Mouse (Mus musculus) gastrocnemius, postnatal 10 days (tissue): Measurements from ENCODE around the gene Chid1. TPM values are rescaled to one million over a fixed set of nuclear protein-coding genes. Genes with fewer than 3 reads are reported as not detected.
"Not testable (repeated sequence)": the region's sequence is repeated elsewhere in the genome, so short reads cannot be mapped to it uniquely, and the experiment has no call there.

ENCODE experiments used
- DNase-seq: peaks from one replicate; pipeline ENCODE4 v3.0.0; 2021; ENCODE audit warnings: mixed read lengths
- total RNA-seq, 2 experiments: library from RNA; stranded (reverse); gene quantifications; 2 replicates each; pipeline ENCODE4 v1.2.3; 2021

Gene Chid1
- total RNA-seq, 2 experiments from 2014 or later: 22.7 to 22.8 TPM

DNA sequence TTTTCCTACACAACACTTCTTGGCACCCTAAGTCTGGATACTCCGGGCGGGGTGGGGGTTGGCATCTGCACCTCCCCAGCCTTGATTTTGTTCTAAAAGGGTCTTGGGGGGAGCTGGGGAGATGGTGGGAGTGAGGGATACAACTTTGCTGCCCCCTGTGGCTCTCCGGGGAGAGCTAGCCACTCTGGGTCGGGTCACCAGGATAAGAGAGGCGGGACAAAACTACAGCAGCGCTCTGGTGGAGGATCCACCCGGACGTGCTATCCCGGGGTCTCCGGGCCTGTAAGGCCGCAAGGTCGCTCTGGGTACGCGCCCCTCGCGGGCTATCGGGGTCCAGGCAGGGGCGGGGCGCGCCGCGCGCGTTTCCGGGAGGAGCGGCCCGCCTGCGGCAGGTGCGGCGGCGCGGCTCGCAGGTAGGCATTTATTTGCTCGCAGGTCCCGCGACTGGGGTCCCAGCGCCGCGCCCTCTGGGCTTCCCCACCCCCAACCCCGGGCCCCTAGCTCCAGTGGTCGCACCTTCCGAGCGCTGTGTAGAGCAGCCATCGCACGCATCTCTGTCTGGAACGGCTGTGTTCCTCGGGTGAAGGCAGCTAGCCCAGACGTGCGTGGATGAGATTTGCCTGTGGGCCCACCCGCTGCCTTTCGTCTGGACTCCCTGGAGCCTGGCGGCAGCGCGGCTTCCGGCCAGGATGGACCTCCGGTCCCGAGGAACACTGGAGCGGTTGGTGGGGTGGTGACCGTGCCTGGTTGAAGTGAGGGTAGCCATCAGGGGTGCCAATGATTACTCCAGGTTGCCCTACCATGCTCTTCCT lies 77.9 kb downstream of the Chid1 start:
- DNase-seq: peak; percentile 43

DNA sequence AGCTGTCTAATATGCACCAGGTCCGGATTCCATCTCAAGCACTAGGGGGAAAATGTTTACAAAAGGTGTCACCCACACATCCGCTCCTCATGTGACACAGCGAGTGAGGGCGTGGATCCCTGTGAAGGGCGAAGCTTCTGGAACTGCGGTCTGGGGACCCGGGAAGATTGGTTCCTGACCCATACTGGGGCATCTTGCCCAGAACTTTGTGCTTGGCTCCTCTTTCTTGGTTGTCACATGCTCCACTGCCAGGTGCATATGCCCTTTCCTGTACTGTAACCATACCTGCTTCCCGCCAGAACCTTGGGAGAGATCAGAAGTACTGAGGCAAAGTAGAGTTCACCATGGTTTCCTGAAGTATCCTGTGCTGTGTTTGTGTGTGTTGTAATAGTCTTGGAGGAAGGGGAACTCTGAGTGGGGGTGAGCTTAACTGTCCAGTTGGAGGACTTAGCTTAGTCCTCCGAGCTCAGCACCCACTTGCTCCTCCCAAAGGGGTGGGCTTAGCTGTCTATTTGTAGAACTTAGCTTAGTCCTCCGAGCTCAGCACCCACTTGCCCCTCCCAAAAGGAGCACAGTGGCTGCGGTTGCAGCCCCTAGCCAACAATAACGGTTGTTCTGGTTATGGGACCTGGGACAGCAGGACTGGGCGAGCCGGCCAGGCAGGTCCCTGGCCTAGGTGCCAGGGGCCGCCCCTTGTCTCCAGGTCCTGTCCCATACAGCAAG lies 79.1 kb downstream of the Chid1 start, which contains the start of gene Cracr2b:
TSS of gene Cracr2b (plus strand) at position 704 of the 723 bp plus-strand sequence.
- peak; percentile 29 for DNase-seq

DNA sequence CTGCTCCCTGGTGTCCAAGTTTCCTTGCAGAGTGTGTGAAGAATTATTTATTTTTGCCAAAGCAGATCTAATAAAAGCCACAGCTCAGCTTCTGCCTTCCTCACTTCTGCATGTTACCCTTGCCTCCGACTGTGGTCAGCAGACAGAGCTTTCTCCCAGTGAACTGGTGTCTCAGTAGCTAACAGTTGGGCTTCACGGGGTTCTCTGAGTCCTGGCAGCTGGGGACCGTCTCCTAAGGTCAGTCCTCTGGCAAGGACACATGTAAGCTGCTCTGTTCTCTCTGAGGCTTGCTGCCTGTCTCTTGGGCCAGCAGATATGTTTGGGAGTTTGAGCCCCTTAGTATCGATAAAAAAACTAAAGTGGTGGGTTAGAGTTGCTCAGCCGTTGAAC lies 79.7 kb downstream of the Chid1 start:
- no peak for DNase-seq

DNA sequence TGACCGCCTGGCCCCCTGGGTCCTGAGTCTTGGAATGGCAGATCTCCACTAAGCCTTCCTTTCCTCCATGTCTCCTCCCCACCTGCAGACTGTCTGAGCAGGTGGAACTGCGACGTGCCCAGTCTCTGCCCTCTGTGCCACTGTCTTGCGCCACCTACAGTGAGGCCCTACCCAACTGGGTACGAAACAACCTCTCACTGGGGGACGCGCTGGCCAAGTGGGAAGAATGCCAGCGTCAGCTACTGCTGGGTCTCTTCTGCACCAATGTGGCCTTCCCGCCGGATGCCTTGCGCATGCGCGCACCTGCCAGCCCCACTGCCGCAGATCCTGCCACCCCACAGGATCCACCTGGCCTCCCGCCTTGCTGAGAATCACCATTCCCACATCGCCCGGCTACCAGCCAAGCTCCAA lies 80.4 kb downstream of the Chid1 start:
- peak; percentile 27 for DNase-seq

DNA sequence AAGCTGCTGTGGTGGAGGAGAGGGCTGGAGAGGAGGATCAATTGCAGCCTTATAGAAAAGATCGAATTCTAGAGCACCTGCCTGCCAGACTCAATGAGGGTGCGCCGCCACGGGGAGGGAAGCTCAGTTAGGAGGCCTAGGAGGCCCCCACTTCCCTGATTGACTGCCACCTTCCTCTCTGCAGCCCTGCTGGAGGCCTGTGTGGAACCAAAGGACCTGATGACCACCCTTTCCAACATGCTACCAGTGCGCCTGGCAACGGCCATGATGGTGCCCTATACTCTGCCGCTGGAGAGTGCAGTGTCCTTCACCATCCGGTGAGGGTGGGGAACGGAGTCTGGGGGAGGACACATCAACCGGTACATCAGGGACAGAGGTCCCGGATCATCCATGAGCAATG lies 81.0 kb downstream of the Chid1 start:
- DNase-seq: no peak

DNA sequence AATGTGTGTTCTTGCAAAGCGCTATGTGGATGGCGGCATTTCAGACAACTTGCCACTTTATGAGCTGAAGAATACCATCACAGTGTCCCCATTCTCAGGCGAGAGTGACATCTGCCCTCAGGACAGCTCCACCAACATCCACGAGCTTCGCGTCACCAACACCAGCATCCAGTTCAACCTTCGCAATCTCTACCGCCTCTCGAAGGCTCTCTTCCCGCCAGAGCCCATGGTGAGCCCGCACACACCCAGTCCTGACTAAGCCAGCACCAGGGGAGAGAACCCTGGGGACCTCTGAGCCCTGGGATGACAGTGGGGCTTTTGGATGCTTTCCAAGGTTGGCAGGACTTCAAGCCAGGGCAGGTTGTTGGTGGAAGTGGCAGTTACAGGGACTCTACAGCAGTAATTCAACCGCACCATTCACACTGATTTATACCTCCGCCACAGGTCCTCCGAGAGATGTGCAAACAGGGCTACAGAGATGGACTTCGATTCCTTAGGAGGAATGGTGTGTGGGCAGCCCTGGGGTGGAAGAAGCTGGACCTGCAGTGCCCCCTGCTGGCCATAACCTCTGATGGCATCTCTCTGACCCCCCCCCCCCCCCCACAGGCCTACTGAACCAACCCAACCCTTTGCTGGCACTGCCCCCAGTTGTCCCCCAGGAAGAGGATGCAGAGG lies 81.5 kb downstream of the Chid1 start:
- peak; percentile 69 for DNase-seq

DNA sequence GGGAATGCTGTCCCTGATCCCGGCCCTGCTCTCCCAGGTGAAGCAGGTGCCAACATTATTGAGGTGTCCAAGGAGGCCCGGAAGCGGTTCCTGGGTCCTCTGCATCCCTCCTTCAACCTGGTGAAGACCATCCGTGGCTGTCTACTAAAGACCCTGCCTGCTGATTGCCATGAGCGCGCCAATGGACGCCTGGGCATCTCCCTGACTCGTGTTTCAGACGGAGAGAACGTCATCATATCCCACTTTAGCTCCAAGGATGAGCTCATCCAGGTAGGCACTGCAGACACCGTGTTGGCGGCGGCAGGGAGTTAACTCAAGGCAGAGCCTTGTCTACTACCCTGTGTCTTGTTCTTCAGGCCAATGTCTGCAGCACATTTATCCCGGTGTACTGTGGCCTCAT lies 82.4 kb downstream of the Chid1 start:
- no peak for DNase-seq

DNA sequence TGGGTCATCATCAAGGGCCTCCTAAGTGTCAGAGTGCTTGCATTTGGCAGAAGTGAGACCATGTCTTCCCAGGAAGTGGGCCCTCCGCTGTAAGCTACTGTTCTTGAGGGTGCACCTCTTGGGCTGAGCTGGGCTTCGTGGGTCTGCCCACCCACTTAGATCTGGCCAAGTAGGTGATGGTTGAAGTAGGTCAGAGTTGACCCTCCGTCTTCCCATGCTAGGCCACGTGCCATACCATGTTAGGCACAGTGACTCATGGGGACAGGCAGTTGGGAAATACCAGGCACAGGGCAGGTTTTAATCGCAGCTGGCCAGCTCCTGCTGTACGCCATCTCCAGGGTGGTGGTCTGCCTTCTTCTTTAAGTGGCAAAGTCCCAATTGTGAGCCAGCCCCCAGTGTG lies 82.9 kb downstream of the Chid1 start:
- peak; percentile 16 for DNase-seq

DNA sequence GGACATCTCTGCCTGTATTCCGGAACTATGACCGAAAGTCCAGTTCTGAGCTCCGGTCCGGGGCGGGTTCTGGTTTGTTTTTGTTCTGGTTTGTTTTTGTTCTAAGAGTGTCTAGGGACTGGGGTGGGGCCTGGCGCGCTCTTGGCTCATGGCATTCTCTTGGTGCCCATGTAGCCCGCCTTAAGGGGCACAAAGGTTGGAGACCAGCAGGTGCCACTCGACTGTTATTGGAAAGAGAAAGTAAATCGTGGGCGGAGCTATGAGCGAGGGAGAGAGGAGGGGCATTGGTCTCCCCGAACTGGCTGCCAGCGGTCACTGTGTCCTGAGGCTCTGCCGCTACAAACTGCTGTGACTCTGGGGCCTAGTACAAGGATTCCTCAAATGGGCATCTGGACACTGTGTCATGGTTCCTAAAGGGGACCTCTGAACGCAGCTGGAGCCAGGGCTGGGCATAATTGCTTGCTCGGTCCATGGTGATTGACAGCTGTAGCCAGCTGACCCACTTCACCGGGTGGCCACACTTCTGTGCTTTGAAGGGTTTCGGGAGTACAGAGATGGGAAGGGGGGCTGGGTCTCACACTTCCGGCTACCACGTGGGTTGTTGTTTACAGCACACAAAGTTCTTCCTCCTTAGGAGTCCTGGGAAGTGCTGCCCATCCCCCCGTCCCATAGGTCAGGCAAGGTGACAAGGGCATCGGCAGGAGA lies 83.9 kb downstream of the Chid1 start:
- DNase-seq: peak; percentile 56

DNA sequence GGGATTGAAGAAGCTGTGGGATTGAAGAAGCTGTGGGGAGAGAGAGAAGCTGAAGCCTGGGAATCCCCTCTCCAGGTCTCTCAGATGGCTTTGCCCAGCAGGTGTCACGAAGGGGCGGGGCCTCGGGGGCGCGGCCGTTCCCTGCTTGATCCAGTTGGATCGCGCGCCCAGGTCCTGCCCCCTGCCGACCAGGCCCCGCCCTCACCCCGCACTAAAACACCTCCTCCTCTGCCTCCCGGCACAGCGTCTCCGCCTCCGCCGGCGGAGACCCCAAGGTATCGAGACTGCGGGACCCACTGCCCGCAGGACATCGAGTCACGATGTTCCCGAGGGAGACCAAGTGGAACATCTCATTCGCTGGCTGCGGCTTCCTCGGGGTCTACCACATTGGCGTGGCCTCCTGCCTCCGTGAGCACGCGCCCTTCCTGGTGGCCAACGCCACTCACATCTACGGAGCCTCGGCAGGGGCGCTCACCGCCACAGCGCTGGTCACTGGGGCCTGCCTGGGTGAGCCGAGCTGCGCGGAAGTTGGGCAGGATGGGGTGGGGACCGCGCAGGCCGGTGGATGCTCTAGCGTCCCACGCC lies 84.6 kb downstream of the Chid1 start, which contains the start of gene Pnpla2:
TSS of gene Pnpla2 (plus strand) at position 232 of the 585 bp plus-strand sequence.
- DNase-seq: peak; percentile 97

DNA sequence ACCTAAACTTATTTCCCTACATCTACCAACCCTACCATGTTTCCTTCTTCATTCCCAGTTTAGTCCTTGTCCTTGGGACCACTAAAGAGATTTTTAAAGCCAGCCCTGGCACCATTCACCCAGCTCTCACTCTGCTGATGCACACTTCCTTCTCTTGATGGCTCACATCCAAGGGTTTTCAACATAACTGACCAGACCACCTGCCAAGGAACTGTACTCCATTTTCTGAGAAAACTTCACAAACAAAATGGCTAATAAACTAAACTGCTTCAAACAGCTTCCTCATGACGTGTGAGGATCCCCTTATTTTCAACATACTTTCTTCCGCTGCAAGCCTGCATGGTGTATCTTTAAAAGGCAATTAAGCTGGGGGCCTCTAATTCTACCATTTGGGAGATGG lies 86.0 kb downstream of the Chid1 start:
- DNase-seq: no peak

DNA sequence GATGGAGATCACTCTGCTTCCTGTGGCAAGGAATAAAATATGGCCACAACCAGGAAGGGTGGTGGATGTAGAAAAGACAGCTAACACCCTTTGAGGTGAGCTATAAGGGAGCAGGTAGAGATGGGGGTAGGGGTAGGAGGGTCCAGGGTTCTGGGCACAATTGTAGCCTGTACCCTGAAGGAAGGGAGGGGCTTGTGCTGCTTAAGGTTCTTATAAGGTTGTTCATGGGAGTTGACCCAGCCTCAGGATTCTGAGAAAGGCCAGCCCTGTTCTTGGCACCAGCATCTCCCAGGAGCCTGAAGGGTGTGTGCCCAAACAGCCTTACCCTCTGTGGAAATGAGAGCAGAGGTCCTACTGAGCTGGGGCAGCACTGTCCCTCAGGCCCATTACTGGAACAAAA lies 87.7 kb downstream of the Chid1 start:
- DNase-seq: no peak

DNA sequence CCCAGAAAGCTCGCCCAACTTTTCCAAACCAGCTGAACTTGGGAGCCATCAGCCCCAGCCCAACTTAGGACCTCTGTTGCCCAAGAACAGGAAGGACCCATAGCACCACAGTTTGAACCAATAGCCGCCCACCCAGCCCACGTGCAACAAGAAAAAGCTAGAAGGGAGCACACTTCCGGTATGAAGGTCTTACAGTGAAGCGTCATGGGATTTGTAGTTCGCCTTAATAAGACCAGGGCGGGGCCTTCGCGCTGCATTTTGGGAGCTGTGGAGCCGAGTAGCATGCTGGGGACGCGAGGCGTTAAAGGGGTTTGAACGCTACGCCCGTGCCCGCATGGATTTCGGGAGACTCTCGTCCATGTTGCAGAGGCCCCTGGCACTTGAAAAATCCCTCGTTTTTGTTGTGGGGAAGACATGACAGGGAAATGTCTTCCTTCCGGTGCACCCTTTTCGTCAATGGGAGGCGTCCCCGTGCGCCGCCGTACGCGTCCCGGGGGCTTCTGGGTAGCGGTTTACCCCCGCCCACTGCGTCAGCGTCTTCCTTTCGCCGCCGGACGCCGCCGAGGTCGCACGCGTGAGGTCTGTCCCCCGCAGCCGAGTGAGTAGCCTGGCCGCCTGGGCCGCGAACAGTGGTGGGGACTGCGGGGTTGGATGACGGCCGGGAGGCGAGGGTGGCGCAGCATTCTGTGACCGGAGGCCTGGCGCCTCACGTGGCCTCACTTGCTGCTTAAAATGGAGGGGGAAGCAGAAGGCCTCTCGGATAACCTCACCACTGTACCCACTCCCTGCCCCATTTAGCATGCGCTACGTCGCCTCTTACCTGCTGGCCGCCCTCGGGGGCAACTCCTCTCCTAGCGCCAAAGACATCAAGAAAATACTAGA lies 92.3 kb downstream of the Chid1 start, which contains the start of gene Rplp2:
TSS of gene Rplp2 (plus strand) at position 261 of the 882 bp plus-strand sequence.
- peak; percentile 93 for DNase-seq

DNA sequence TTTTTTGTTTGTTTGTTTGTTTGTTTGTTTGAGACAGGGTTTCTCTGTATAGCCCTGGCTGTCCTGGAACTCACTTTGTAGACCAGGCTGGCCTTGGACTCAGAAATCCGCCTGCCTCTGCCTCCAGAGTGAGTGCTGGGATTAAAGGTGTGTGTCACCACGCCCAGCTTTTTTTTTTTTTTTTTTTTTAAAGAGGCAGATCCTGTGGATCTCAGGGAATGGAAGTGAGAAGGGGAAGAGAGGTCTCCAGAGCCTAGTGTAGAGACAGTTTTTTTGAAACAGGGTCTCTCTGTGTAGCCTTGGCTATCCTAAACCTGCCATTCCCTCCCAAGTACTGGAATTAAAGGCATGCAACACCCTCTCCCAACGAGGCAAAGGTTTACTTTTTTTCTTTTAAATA lies 93.3 kb downstream of the Chid1 start:
- DNase-seq: not testable (repeated sequence)

DNA sequence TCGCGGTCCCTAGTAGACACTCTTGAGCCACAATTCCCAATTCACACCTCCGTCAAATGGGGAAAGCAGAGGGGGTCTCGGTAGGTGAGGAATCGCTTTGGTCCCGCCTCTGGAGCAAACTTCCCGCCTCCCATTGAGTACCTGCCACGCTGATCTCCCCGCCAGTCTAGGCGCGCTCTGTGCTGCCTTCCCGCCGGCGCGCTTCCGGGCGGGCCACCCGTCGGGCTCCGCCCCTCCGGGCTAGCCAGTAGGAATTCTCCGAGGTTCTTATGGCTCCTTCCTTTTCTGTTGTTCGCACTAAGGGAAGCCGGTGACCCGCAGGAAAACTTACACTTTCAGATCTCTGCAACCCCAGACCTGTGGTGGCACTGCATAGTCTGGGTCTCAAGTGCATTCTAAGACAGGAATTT lies 95.8 kb downstream of the Chid1 start, which contains the start of gene Pidd1:
TSS of gene Pidd1 (minus strand) at position 198 of the 410 bp plus-strand sequence.
- peak; percentile 60 for DNase-seq

Other genes starting within 250 kb of the Chid1 start
- gene Drd4, start 247.9 kb downstream of the Chid1 start, total RNA-seq: under 1 TPM; 0.70 to 0.99 TPM
- gene Deaf1, start 212.2 kb downstream of the Chid1 start, total RNA-seq: 10 to 100 TPM; 24.6 to 28.7 TPM
- gene Tmem80, start 212.1 kb downstream of the Chid1 start, total RNA-seq: 10 to 100 TPM; 12.1 to 12.8 TPM
- gene Eps8l2, start 201.0 kb downstream of the Chid1 start, total RNA-seq: 1 to 10 TPM; 1.5 to 2.3 TPM
- gene Taldo1, start 147.7 kb downstream of the Chid1 start, total RNA-seq: 100 to 1,000 TPM; 110 to 111 TPM
- gene Gatd1, start 125.7 kb downstream of the Chid1 start, total RNA-seq: 10 to 100 TPM; 12.1 to 13.5 TPM
- 1 to 10 TPM in 1 of 2 experiments, under 1 TPM in 1; 0.66 to 1.4 TPM for gene Cend1, start 110.4 kb downstream of the Chid1 start, total RNA-seq
- 10 to 100 TPM; 14.5 to 25.7 TPM for gene Slc25a22, start 102.0 kb downstream of the Chid1 start, total RNA-seq
- gene Pidd1, start 95.8 kb downstream of the Chid1 start, total RNA-seq: 1 to 10 TPM; 2.4 to 3.2 TPM
- gene Rplp2, start 92.5 kb downstream of the Chid1 start, total RNA-seq: 1,000 to 10,000 TPM in 1 of 2 experiments, 100 to 1,000 TPM in 1; 886 to 1,008 TPM
- gene Pnpla2, start 84.7 kb downstream of the Chid1 start, total RNA-seq: 100 to 1,000 TPM; 119 to 151 TPM
- gene Cracr2b, start 78.8 kb downstream of the Chid1 start, total RNA-seq: 1 to 10 TPM; 8.6 to 9.9 TPM
- gene Cd151, start 72.5 kb downstream of the Chid1 start, total RNA-seq: 10 to 100 TPM; 77.7 to 88.5 TPM
- gene Polr2l, start 64.7 kb downstream of the Chid1 start, total RNA-seq: 10 to 100 TPM; 43.4 to 49.0 TPM
- 10 to 100 TPM; 18.6 to 21.0 TPM for gene Tspan4, start 64.6 kb downstream of the Chid1 start, total RNA-seq
- 10 to 100 TPM; 45.1 to 48.9 TPM for gene Ap2a2, start 22.3 kb upstream of the Chid1 start, total RNA-seq
- gene Muc6, start 115.5 kb upstream of the Chid1 start, total RNA-seq: not detected
- gene Muc2, start 150.5 kb upstream of the Chid1 start, total RNA-seq: under 1 TPM; 0.28 to 0.32 TPM
- not detected for gene Muc5ac, start 249.1 kb upstream of the Chid1 start, total RNA-seq